Mouse (Mus musculus) small intestine, adult 2 months (tissue): ENCODE measurements around the gene Crb2.

ENCODE experiments used
- CTCF ChIP-seq: fragments of 200-500 bp; IDR thresholded peaks from 2 replicates; pipeline ENCODE4 v1.5.1; 2012; ENCODE audit warnings: low read depth, mild to moderate bottlenecking, control low read depth, inconsistent platforms, low read length, moderate library complexity, mixed read lengths; ENCODE audit not compliant: insufficient replicate concordance, insufficient read length; ENCODE audit errors: extremely low read depth
- POLR2A ChIP-seq: fragments of 200-500 bp; IDR thresholded peaks from 2 replicates; pipeline ENCODE4 v1.6.1; 2012; ENCODE audit warnings: low read depth, mild to moderate bottlenecking, control low read depth, inconsistent platforms, low read length, moderate library complexity

DNA sequence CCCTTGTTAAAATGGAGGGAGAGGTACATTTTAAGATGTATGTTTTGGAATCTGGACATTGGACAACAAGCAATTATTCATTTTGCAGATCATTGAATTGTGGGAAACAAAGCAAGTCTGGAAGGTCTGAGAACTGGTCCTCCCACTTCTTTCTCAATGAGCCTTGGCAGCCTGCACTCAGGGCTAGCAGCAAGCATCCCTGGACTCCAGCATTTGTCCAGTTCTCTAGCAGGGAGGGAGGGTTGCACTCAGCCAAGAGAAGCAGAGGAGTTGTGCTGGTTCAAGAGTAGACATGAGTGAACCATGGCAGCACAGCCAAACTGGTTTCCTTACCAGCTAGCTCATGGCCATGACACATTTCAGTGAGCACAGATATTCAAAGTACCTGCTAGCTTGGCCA lies 63.9 kb downstream of the Crb2 start:
- TF ChIP-seq POLR2A (no peak), CTCF (no peak)
